Mouse (Mus musculus): ENCODE results near the gene Gm8159. TPM values are rescaled to one million over a fixed set of nuclear protein-coding genes. Genes with fewer than 3 reads are reported as not detected.
"Not testable (repeated sequence)": the region's sequence is repeated elsewhere in the genome, so short reads cannot be mapped to it uniquely, and the experiment has no call there.

Gene Gm8159
- polyA plus RNA-seq (2012; rRNA removed): not detected in 2 replicates

GRCm38 (mm10) chr14:4632052-4632451 lies at the start of gene Gm8159:
Gm8159 (plus strand) TSS chr14:4632352.
- not testable (repeated sequence) for DNase-seq (ENCODE audit: low read depth, low spot score)
- no CpG with 5 or more reads among the region's 2 CpGs for WGBS

GRCm38 (mm10) chr14:4649309-4649708 lies 17.2 kb downstream of the Gm8159 start:
- 2% methylated on average over 18 of the region's 18 CpGs for WGBS
- DNase-seq (ENCODE audit: low read depth, low spot score): not testable (repeated sequence)

DNA sequence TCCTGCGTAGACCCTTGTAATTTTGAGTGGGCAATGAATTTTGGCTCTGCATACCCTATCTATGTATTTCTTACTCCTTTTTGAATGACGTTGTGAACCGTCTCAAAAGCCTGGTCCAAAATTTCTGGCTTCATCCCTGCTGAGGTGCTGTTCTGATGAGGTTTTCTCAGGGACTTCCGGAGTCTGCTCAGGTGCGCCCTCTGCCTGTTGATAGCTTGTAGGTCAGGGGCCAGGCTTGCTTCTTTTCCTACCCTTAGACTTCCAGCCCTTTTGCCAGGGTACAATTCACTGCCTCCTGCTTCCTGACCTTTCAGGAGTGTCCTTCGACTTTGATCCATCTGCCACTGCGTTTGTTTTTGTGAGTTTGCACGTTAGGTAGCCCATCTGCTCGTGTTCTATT lies 18.2 kb downstream of the Gm8159 start:
- 4% methylated on average over 6 of the region's 9 CpGs for WGBS
- DNase-seq (ENCODE audit: low read depth, low spot score): not testable (repeated sequence)

GRCm38 (mm10) chr14:4663892-4664291 lies 31.7 kb downstream of the Gm8159 start, which contains the start of gene Gm3239:
Gm3239 (plus strand) TSS chr14:4664192.
- no CpG with 5 or more reads among the region's 2 CpGs for WGBS
- not testable (repeated sequence) for DNase-seq (ENCODE audit: low read depth, low spot score)

Other genes with a start within 250 kb of the Gm8159 start
- gene Gm3159, start 234.8 kb upstream of the Gm8159 start, polyA plus RNA-seq (2012; rRNA removed): not detected in 2 replicates
- 0.14 TPM in 1 of 2 replicates, not detected in the other for gene Gm3164, start 216.9 kb upstream of the Gm8159 start, polyA plus RNA-seq (2012; rRNA removed)
- not detected in 2 replicates for gene Gm3173, start 201.4 kb upstream of the Gm8159 start, polyA plus RNA-seq (2012; rRNA removed)
- gene Gm3182, start 150.6 kb upstream of the Gm8159 start, polyA plus RNA-seq (2012; rRNA removed): not detected in 2 replicates
- not detected in 2 replicates for gene Gm3047, start 76.9 kb upstream of the Gm8159 start, polyA plus RNA-seq (2012; rRNA removed)
- gene Gm3239, start 31.8 kb downstream of the Gm8159 start, polyA plus RNA-seq (2012; rRNA removed): 0.07 TPM in 1 of 2 replicates, not detected in the other
- not detected in 2 replicates for gene Gm7876, start 76.9 kb downstream of the Gm8159 start, polyA plus RNA-seq (2012; rRNA removed)
- gene Gm3252, start 94.4 kb downstream of the Gm8159 start, polyA plus RNA-seq (2012; rRNA removed): 1.1 TPM in 1 of 2 replicates, not detected in the other
- gene Gm9602, start 144.0 kb downstream of the Gm8159 start, polyA plus RNA-seq (2012; rRNA removed): not detected in 2 replicates
- not detected in 2 replicates for gene Gm3269, start 205.8 kb downstream of the Gm8159 start, polyA plus RNA-seq (2012; rRNA removed)
- gene Gm3264, start 223.2 kb downstream of the Gm8159 start, polyA plus RNA-seq (2012; rRNA removed): not detected in 2 replicates